Mouse (Mus musculus) ES-CJ7 (cell line): ENCODE results near the gene Hspb9.
A peak's percentile ranks its signal among the peaks of the same experiment; 100 is the strongest.

Experiments used
- DNase-seq: peaks from one replicate; pipeline ENCODE4 v3.0.0; 2011; ENCODE audit warnings: low read depth, low spot score

Hspb9 gene

GRCm38 (mm10) chr11:100705095-100705747 lies 8.4 kb upstream of the Hspb9 start:
- no peak for DNase-seq

DNA sequence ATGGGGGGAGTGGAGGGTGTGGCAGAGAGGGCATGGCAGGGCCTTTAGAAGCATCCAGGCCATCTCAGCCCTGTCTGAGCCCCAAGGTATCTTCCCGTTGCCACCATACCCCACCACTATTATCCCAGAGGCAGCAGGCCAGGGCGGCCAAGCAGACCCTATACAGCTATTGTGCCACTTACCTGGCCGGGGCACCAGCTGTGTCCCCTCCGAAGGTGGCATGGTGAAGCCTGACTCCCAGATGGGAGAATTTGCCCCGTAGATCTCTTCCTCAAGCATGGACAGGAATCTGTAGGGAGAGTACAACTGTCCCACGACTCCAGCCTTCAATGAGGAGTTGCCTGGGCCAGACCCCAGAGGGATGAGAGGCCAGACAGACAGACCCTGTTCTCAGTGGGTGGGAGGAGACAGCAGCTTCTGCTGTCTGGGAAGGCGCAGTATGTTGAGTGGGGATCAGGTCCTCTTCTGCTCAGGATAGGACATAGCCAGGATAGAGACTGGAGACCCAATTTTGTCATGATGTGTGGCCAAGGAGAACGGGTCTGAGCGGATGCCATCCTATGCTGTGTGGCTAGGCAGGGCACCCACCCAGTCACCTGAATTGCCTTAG lies 4.3 kb upstream of the Hspb9 start:
- no peak for DNase-seq

- no peak for DNase-seq
Observed at GRCm38 (mm10) chr11:100710528-100710927, 3.1 kb upstream of the Hspb9 start.

DNA sequence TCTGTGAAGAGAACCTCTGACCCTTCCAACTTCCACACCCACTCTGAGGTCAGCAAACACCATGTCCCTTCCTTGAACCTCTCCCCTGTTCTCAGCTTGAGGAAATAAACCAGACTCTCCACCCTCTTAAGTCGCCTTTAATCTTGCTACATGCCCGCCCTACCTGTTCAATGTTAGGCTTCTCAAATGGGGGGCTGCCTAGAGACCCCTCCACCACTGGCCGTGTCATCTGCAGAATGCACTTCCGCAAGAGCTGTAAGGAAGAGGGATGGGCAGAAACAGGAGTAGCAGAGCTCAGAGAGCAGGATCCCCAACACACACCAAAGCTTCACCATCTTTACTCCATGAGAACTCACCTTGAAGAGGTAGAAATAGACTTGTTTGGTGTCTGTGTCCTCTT lies 2.7 kb upstream of the Hspb9 start:
- DNase-seq: no peak

DNA sequence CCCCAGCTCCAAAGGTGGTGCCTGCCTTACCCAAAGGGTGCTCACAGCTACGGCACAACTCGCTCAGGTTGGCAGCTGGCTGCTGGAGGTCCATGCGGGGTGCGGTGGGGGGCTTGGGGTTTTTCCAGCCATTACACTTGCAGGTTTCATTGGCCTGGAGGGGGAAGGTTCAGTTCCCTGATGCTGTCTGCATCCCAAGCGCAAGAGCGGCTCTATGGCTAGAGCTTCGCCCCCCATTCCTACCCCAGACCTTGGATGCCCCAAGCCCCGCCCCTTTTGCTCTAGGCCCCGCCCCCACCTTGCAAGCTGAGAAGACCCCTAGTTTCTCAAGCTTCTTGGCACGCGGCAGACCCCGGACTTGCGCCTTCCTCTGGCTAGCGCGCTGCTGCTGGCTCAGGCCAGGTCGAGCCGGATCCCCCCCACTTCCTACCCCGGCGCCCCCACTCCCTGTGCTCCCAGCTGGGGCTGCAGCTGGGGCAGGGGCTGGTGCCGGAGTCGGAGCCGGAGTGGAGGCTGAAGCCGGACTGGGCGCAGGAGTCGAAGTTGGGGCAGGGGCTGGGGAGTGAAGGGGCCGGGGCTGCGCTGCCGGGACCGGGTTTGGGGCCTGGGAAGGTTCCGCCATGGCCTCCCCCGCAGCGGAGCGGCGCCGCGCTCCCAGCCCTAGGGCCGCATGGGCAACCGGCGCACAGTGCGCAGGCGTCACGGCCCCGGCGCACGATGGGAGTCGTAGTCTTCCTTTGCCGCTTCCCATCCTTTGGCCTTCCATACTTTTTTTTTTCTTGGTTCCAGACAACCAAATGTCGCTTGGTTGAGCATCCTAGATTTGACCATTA lies 1.7 kb upstream of the Hspb9 start, which contains the start of gene Kat2a:
Gene Kat2a, minus strand, starts transcription at position 683 of the 833 bp plus-strand sequence.
- peak; percentile 88 for DNase-seq

DNA sequence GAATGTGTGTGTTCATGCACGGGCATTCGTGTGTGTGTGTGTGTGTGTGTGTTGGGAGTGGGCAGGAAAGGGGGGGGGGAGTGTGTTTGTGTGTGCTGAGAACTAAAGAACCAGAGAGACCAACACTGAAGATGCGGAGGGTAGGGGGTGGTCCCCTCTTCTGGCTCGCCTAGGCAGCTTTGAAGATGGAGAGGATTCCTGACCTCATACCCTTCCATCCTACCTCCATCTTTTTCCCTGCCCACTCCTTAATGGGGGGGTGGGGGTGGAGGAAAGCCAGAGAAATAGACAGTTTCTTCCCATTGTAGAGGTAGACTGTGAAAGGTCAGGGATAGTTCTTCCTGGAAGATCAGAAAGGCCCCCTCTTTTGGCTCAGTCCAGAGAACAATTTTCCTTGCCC lies 476 bp upstream of the Hspb9 start:
- no peak for DNase-seq

- peak; percentile 78 for DNase-seq
Observed at GRCm38 (mm10) chr11:100714534-100714915, 875 bp downstream of the Hspb9 start.

- no peak for DNase-seq
Observed at GRCm38 (mm10) chr11:100714948-100715347, 1.3 kb downstream of the Hspb9 start.

DNA sequence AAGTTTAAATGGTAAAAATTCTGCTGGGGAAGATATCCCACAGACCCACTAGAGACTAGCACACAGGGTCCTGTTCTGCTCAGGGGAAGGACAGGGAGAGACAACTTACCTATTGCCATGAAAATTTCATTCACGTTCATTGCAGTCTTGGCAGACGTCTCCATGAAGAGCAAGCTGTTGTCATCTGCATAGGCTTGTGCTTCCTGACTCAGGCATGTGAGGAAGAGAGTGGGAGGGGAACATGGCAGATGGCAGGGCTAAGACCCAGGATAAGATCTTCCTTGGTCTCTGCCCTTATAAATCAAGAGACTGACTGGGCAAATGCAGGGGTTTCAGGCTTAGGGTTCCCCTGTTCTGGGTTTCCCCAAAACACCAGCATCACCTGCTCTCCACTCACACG lies 3.0 kb downstream of the Hspb9 start:
- DNase-seq: no peak

DNA sequence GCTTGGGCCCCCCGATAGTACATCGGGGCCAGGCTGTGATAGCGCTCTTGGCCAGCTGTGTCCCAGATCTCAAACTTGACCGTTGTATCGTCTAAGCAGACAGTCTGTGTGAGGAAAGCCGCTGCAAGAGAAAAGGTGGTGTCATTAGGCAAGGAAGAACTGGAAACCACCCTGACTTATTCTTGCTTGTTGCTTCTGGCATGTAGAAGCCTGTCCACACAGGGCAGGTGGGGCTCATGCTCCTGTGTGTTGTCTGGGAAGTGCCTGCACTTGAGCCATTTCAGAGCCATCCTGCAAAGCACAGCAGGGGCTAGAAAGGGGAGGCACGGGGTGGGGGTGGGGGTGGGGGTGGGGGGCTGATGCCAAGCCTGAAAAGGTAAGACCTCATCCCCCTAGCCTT lies 4.8 kb downstream of the Hspb9 start:
- DNase-seq: no peak

DNA sequence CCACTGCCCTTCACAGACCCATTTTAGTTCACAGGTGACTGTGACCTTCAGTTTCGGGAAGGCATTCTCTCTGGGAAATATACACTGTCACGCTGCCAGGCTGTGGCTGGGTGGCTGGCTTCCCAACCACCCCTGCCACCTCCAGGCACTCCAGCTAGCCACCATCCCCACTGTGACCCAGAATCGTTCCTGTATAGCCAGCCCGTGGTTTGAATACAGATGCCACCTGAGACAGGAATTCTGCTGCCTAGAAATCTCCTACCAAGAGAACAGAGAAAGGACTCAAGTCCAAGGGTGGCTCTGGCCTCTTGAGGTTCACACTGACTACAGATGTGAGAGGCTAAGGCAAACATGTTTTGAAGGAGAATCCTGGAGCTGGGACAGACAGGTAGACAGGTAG lies 5.2 kb downstream of the Hspb9 start:
- no peak for DNase-seq

DNA sequence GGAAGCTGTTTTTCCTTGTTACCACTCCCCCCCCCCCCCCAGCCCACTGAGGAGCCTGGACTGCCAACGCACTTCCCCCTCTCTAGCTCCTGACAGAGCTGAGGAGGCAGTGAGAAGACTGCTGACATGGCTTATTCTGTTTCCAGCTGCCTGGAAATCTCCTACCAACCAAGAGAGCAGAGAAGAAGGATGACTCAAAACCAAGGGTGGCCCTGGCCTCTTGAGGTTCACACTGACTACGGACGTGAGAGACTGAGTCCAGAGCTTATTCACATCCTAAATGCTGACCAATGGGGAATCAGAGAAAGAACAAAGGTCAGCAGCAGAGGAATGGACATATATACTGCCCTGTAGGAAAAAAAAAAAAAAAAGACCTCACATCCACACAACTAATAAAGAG lies 5.7 kb downstream of the Hspb9 start:
- DNase-seq: no peak

- peak; percentile 62 for DNase-seq
Observed at GRCm38 (mm10) chr11:100719893-100720292, 6.2 kb downstream of the Hspb9 start.

DNA sequence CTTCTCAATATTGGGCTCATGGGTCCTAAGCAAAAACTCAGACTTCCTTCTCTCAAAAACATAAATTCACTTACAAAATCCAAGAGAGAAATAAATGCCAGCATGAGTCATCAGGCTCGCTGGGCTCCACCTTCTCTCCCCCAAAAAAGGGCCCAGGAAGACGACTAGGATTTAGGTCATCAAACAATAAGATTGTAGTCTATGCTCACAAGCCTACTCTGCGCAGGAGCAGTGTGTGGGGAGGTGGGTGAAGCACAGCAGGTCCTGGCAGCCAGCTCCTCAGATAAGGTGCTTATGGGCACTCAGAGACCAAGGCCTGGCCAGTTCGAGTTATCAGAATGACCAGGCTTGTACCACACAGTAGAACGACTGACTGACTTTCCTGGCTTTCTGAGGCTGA lies 6.7 kb downstream of the Hspb9 start:
- no peak for DNase-seq

GRCm38 (mm10) chr11:100721254-100721653 lies 7.6 kb downstream of the Hspb9 start:
- DNase-seq: no peak

DNA sequence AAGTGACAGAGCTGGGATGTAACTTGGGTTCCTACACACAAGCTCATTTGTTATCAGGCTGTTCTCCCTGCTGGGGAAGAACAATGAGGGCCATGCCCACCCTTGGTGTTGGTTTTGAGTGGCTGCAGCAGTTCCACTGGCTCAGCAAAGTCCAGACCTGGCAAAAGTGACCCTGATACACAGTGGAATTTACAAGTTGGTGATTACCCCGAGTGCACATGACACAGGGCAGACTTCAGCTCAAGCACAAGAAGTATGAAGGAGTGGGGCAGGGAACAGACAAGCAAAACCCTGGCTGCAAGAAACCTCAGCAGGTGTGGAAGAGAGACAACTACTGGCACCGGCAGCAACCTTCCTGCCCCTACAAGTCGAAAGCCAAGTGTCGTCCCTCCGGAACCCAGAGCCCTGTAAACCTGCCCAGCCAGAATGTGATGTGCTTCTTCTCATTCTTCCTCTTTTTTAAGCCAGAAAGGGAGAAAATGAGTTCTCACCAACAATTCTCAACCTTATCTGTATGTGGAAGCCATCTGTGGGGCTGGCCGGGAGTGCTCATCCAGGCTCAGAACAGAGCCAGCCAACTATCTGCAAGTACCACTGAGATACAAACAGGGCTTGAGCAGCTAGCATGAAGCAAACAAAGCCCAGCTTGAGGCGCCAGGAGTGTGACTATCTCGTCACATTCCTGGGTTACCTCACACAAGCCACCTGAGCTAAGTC lies 8.3 kb downstream of the Hspb9 start:
- no peak for DNase-seq

GRCm38 (mm10) chr11:100722493-100723028 lies 8.9 kb downstream of the Hspb9 start:
- DNase-seq: no peak

GRCm38 (mm10) chr11:100724919-100725512 lies 11.4 kb downstream of the Hspb9 start:
- DNase-seq: no peak

DNA sequence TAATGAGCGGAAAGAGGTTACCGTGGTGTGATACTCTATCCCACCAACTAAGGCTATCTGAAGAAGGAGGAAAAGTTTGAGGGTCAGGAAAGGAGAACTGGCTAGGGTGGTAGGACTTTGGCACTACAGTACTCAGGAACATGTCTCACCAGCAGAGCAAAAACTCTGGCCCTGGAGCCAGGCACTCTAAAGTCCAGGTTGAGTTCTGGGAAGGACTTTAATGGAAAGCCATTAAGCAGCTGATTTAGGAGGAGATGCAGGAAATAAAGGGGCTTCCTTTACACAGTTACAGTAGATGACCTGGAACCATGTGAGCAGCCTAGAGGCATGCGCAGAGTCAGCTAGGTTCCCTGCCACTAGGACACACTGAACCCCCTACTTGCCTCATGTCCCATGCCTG lies 13.6 kb downstream of the Hspb9 start:
- no peak for DNase-seq

GRCm38 (mm10) chr11:100728601-100729000 lies 15.0 kb downstream of the Hspb9 start:
- DNase-seq: no peak

DNA sequence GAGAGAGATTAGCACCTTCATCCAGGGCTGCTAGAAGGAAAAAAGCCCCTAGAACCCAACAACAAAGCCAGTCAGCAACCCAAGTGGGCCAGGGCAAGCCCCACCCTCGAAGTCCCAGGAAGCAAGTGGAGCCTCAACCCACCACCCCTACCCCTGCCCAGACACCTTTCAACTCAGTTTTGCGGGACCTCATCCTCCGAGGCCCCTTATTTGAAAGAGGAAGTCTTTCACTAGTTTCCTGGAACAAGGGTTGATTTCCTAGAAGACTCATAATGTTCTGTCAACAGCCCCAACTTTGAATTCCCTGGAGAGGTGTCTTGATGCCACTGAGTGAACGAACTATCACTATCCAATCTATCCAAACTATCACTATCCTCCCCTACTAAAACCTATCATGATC lies 16.3 kb downstream of the Hspb9 start:
- DNase-seq: no peak
